Mouse (Mus musculus) MEL (cell line): ENCODE data around the gene Hoxa1. TPM values are rescaled to one million over a fixed set of nuclear protein-coding genes. Genes with fewer than 3 reads are reported as not detected.

Experiments
- DNase-seq: peaks from one replicate; pipeline ENCODE4 v3.0.0; 2011; ENCODE audit warnings: low read depth, low spot score
- H3K27ac ChIP-seq: 2 replicates; pipeline ENCODE4 v1.5.1; 2012; ENCODE audit warnings: low read depth, mild to moderate bottlenecking, control low read depth, low read length, moderate library complexity; ENCODE audit not compliant: control insufficient read depth
- H3K27me3 ChIP-seq, 2 experiments: fragments of 150-350 bp in 1 of 2; sonication (generic) in 1 of 2; 2 replicates each; pipeline ENCODE4 v1.6.1; 2012; ENCODE audit warnings: low read length in 2 of 2, mild to moderate bottlenecking in 2 of 2, improper control_type of control experiment in 1 of 2, moderate library complexity in 1 of 2; ENCODE audit not compliant: insufficient read depth in 2 of 2, control insufficient read depth in 1 of 2
- H3K36me3 ChIP-seq, 2 experiments: 2 replicates each; pipeline ENCODE4 v1.6.1; 2012 to 2014; ENCODE audit warnings: low read length in 2 of 2, improper control_type of control experiment in 1 of 2, inconsistent platforms in 1 of 2, mild to moderate bottlenecking in 1 of 2; ENCODE audit not compliant: insufficient read depth in 2 of 2, control insufficient read depth in 1 of 2
- H3K4me1 ChIP-seq, 2 experiments: fragments of 150-350 bp in 1 of 2; sonication (generic) in 1 of 2; 2 replicates each; pipeline ENCODE4 v1.6.1; 2012; ENCODE audit warnings: low read length in 2 of 2, improper control_type of control experiment in 1 of 2, mild to moderate bottlenecking in 1 of 2; ENCODE audit not compliant: insufficient read depth in 2 of 2, control insufficient read depth in 1 of 2
- H3K4me3 ChIP-seq, 2 experiments: fragments of 150-350 bp in 1 of 2; sonication (generic) in 1 of 2; 2 replicates each; pipeline ENCODE4 v1.5.1; 2012; ENCODE audit warnings: low read depth in 2 of 2, low read length in 2 of 2, mild to moderate bottlenecking in 2 of 2, moderate library complexity in 2 of 2, control low read depth in 1 of 2, improper control_type of control experiment in 1 of 2; ENCODE audit not compliant: control insufficient read depth in 1 of 2, insufficient read depth in 1 of 2
- H3K79me2 ChIP-seq: 2 replicates; pipeline ENCODE4 v1.6.1; 2012; ENCODE audit warnings: mild to moderate bottlenecking, low read length, moderate library complexity; ENCODE audit not compliant: control insufficient read depth, poor library complexity, insufficient read depth
- H3K9ac ChIP-seq: 2 replicates; pipeline ENCODE4 v1.6.1; 2012; ENCODE audit warnings: low read depth, mild to moderate bottlenecking, control low read depth, low read length, moderate library complexity; ENCODE audit not compliant: control insufficient read depth, poor library complexity, severe bottlenecking
- H3K9me3 ChIP-seq: fragments of 150-350 bp; sonication (generic); replicated peaks from 2 replicates; pipeline ENCODE4 v1.6.1; 2012; ENCODE audit warnings: mild to moderate bottlenecking, low read length, improper control_type of control experiment, moderate library complexity; ENCODE audit not compliant: insufficient read depth
- CHD2 ChIP-seq: IDR thresholded peaks from 2 replicates; pipeline ENCODE4 v1.6.1; 2011; ENCODE audit warnings: low read length, improper control_type of control experiment
- ELF1 ChIP-seq: IDR thresholded peaks from 2 replicates; pipeline ENCODE4 v1.6.1; 2014; ENCODE audit warnings: low read depth, mild to moderate bottlenecking, inconsistent platforms, low read length, improper control_type of control experiment, moderate library complexity
- GABPA ChIP-seq: IDR thresholded peaks from 2 replicates; pipeline ENCODE4 v1.6.1; 2012; ENCODE audit warnings: low read depth, mild to moderate bottlenecking, inconsistent platforms, low read length, improper control_type of control experiment, moderate library complexity
- GATA1 ChIP-seq: IDR thresholded peaks from 2 replicates; pipeline ENCODE4 v1.6.1; 2011; ENCODE audit warnings: low read depth, low read length, improper control_type of control experiment
- JUND ChIP-seq: IDR thresholded peaks from 2 replicates; pipeline ENCODE4 v1.6.1; 2011; ENCODE audit warnings: low read depth, mild to moderate bottlenecking, improper control_type of control experiment, low read length
- KAT2A ChIP-seq: conservative IDR thresholded peaks from 2 replicates; pipeline ENCODE4 v1.6.1; 2012; ENCODE audit warnings: low read depth, low read length, improper control_type of control experiment, inconsistent platforms
- MAFK ChIP-seq: IDR thresholded peaks from 2 replicates; pipeline ENCODE4 v1.6.1; 2011; ENCODE audit warnings: low read depth, mild to moderate bottlenecking, low read length, improper control_type of control experiment, borderline replicate concordance
- NRF1 ChIP-seq: IDR thresholded peaks from 2 replicates; pipeline ENCODE4 v1.6.1; 2014; ENCODE audit warnings: low read depth, mild to moderate bottlenecking, inconsistent platforms, low read length, improper control_type of control experiment, moderate library complexity; ENCODE audit not compliant: poor library complexity, insufficient read depth, severe bottlenecking
- POLR2A ChIP-seq, 2 experiments: IDR thresholded peaks; 2 replicates each; pipeline ENCODE4 v1.6.1; 2011 to 2012; ENCODE audit warnings: low read length in 2 of 2, mild to moderate bottlenecking in 2 of 2, control low read depth in 1 of 2, improper control_type of control experiment in 1 of 2, low read depth in 1 of 2, moderate library complexity in 1 of 2; ENCODE audit not compliant: control insufficient read depth in 1 of 2, insufficient read depth in 1 of 2, poor library complexity in 1 of 2
- RCOR1 ChIP-seq: IDR thresholded peaks from 2 replicates; pipeline ENCODE4 v1.6.1; 2012; ENCODE audit warnings: low read depth, mild to moderate bottlenecking, inconsistent platforms, low read length, improper control_type of control experiment
- SIN3A ChIP-seq: IDR thresholded peaks from 2 replicates; pipeline ENCODE4 v1.6.1; 2012; ENCODE audit warnings: low read length, improper control_type of control experiment, inconsistent platforms
- SMC3 ChIP-seq: IDR thresholded peaks from 2 replicates; pipeline ENCODE4 v1.6.1; 2011; ENCODE audit warnings: low read depth, low read length, improper control_type of control experiment
- TAL1 ChIP-seq: IDR thresholded peaks from 2 replicates; pipeline ENCODE4 v1.6.1; 2012; ENCODE audit warnings: mild to moderate bottlenecking, inconsistent platforms, low read length, moderate library complexity, mixed read lengths
- TBP ChIP-seq: IDR thresholded peaks from 2 replicates; pipeline ENCODE4 v1.8.0; 2011; ENCODE audit warnings: low read depth, low read length, improper control_type of control experiment
- TCF12 ChIP-seq: IDR thresholded peaks from 2 replicates; pipeline ENCODE4 v1.6.1; 2014; ENCODE audit warnings: low read depth, mild to moderate bottlenecking, inconsistent platforms, low read length, improper control_type of control experiment, moderate library complexity
- USF1 ChIP-seq: IDR thresholded peaks from 2 replicates; pipeline ENCODE4 v1.6.1; 2014; ENCODE audit warnings: low read depth, mild to moderate bottlenecking, inconsistent platforms, low read length, improper control_type of control experiment, moderate library complexity
- ZC3H11A ChIP-seq: IDR thresholded peaks from 2 replicates; pipeline ENCODE4 v1.6.1; 2012; ENCODE audit warnings: low read depth, mild to moderate bottlenecking, inconsistent platforms, low read length, improper control_type of control experiment
- ZKSCAN1 ChIP-seq: IDR thresholded peaks from 2 replicates; pipeline ENCODE4 v1.6.1; 2012; ENCODE audit warnings: low read depth, mild to moderate bottlenecking, inconsistent platforms, low read length, improper control_type of control experiment, moderate library complexity
- ZMIZ1 ChIP-seq: IDR thresholded peaks from 2 replicates; pipeline ENCODE4 v1.6.1; 2012; ENCODE audit warnings: low read depth, mild to moderate bottlenecking, inconsistent platforms, low read length, improper control_type of control experiment, moderate library complexity
- polyA plus RNA-seq, 2 experiments: library from polyadenylated mRNA; stranded (reverse) in 1 of 2; unstranded in 1 of 2; fragments of >175 nt in 1 of 2; fragments of >200 nt in 1 of 2; gene quantifications; 2 replicates each; pipeline versions ENCODE4 v1.2.1 to v1.2.4; 2012; ENCODE audit warnings: low replicate concordance in 2 of 2, low read depth in 1 of 2; ENCODE audit not compliant: insufficient read length in 2 of 2, insufficient read depth in 1 of 2, missing spikeins in 1 of 2
- total RNA-seq: library from RNA; depleted of rRNA; stranded (reverse); fragments of 300-350 nt; gene quantifications from 2 replicates; pipeline ENCODE4 v1.2.3, GENCODE M21; 2012

Hoxa1 gene
- total and polyA plus RNA-seq, 3 experiments: not detected

DNA sequence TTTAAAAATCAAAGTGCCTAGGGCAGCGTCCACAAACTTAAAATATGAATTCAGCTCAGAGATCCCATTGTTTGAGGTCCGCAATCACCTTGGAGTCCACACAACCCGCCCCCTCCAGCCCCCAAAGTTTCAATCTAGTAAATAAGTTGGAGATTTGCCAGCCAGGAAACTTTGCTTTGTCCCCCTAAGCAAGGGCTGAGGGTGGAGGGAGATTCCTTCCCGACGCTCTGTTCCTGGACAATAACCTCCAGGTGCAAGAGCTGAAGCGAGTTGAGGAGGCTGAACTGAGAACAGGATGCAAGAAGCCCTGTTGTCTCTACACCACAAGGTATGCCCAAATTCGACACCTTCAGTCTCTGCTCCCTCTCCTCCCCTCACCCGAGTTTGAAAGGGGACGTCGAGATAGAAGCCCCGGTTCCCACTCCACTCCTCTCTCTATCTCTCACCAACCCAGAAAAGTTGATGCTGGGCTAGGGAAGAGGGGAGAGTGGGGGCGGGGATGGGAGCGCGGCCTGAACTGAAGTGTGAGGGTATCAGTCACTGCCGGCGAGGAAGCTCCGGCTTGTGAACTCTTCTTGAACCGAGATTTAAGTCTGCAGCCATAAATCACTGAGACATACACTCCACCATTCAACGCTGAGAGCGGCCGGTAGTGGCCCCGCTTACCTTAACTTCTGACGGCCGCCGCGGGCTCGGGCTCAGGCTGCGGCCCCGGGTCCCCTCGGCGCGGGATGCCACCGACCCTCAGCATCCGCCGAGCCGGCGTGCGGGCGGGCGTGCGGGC lies 17.0 kb upstream of the Hoxa1 start:
- no peak for DNase-seq
- H3K4me1 ChIP-seq: no peaks in the 10 kb centered on the region
- H3K9me3 ChIP-seq: no peaks in the 10 kb centered on the region
- no peaks in the 10 kb centered on the region for H3K36me3 ChIP-seq
- H3K27me3 ChIP-seq: no peaks in the 10 kb centered on the region
- H3K79me2 ChIP-seq: no peaks in the 10 kb centered on the region
- no peak overlapping the region for H3K9ac ChIP-seq
- no peak overlapping the region for H3K4me3 ChIP-seq
- no peak overlapping the region for H3K27ac ChIP-seq
- no peak for TF ChIP-seq MAFK
- TF ChIP-seq CHD2: no peak
- TF ChIP-seq ZC3H11A: no peak
- no peak for TF ChIP-seq SMC3
- TF ChIP-seq NRF1: no peak
- no peak for TF ChIP-seq GATA1

GRCm38 (mm10) chr6:52173648-52174047 lies 15.5 kb upstream of the Hoxa1 start:
- no peaks in the 10 kb centered on the region for H3K4me1 ChIP-seq
- DNase-seq: no peak
- no peak overlapping the region for H3K9ac ChIP-seq
- H3K27me3 ChIP-seq: no peaks in the 10 kb centered on the region
- no peaks in the 10 kb centered on the region for H3K36me3 ChIP-seq
- no peak overlapping the region for H3K4me3 ChIP-seq
- H3K9me3 ChIP-seq: no peaks in the 10 kb centered on the region
- H3K79me2 ChIP-seq: no peaks in the 10 kb centered on the region
- no peak overlapping the region for H3K27ac ChIP-seq
- TF ChIP-seq RCOR1 (no peak), GABPA (no peak), ELF1 (no peak), USF1 (no peak), POLR2A (IDR thresholded peaks at IDR 0.05; ENCODE audit: control insufficient read depth in 1 of 2, insufficient read depth in 1 of 2, low read depth in 1 of 2, low read length in 2 of 2, poor library complexity in 1 of 2) (no peak), GATA1 (no peak), TBP (no peak), TCF12 (no peak), SIN3A (no peak), TAL1 (no peak), ZC3H11A (no peak), ZKSCAN1 (no peak), MAFK (no peak), ZMIZ1 (no peak), JUND (no peak), KAT2A (no peak), SMC3 (no peak), CHD2 (no peak)
